Mouse (Mus musculus): ENCODE data around the gene Abcb9.

Abcb9 gene

GRCm38 (mm10) chr5:124032001-124032508 lies 63.5 kb downstream of the Abcb9 start, which contains the start of gene Vps37b:
TSS of gene Vps37b (minus strand) at chr5:124032270.
- DNase-seq (ENCODE audit: low read depth, low spot score), result peak; percentile 97

GRCm38 (mm10) chr5:124031068-124031955 lies 64.3 kb downstream of the Abcb9 start:
- no peak for DNase-seq (ENCODE audit: low read depth, low spot score)

- DNase-seq (ENCODE audit: low read depth, low spot score), result no peak
These were observed 65.1 kb downstream of the Abcb9 start for GRCm38 (mm10) chr5:124030386-124031067.

GRCm38 (mm10) chr5:124029220-124030035 lies 66.2 kb downstream of the Abcb9 start:
- no peak for DNase-seq (ENCODE audit: low read depth, low spot score)

GRCm38 (mm10) chr5:124028680-124029079 lies 66.9 kb downstream of the Abcb9 start:
- DNase-seq (ENCODE audit: low read depth, low spot score), result no peak

- no peak for DNase-seq (ENCODE audit: low read depth, low spot score)
These were observed 67.7 kb downstream of the Abcb9 start for GRCm38 (mm10) chr5:124027702-124028470.

- no peak for DNase-seq (ENCODE audit: low read depth, low spot score)
These were observed 69.0 kb downstream of the Abcb9 start for GRCm38 (mm10) chr5:124026568-124026967.

GRCm38 (mm10) chr5:124025587-124026441 lies 69.8 kb downstream of the Abcb9 start:
- DNase-seq (ENCODE audit: low read depth, low spot score), result no peak

GRCm38 (mm10) chr5:124025146-124025545 lies 70.5 kb downstream of the Abcb9 start:
- DNase-seq (ENCODE audit: low read depth, low spot score), result no peak

GRCm38 (mm10) chr5:124024677-124025076 lies 70.9 kb downstream of the Abcb9 start:
- DNase-seq (ENCODE audit: low read depth, low spot score), result no peak

GRCm38 (mm10) chr5:124022365-124022764 lies 73.2 kb downstream of the Abcb9 start:
- DNase-seq (ENCODE audit: low read depth, low spot score), result no peak

GRCm38 (mm10) chr5:124021701-124022100 lies 73.9 kb downstream of the Abcb9 start:
- DNase-seq (ENCODE audit: low read depth, low spot score), result no peak

GRCm38 (mm10) chr5:124021148-124021547 lies 74.5 kb downstream of the Abcb9 start:
- no peak for DNase-seq (ENCODE audit: low read depth, low spot score)

- DNase-seq (ENCODE audit: low read depth, low spot score), result no peak
These were observed 76.0 kb downstream of the Abcb9 start for GRCm38 (mm10) chr5:124019348-124020216.

GRCm38 (mm10) chr5:124018651-124019050 lies 76.9 kb downstream of the Abcb9 start:
- no peak for DNase-seq (ENCODE audit: low read depth, low spot score)

- DNase-seq (ENCODE audit: low read depth, low spot score), result no peak
These were observed 77.7 kb downstream of the Abcb9 start for GRCm38 (mm10) chr5:124017941-124018340.

GRCm38 (mm10) chr5:124016291-124016821 lies 79.2 kb downstream of the Abcb9 start:
- DNase-seq (ENCODE audit: low read depth, low spot score), result no peak

- no peak for DNase-seq (ENCODE audit: low read depth, low spot score)
These were observed 79.9 kb downstream of the Abcb9 start for GRCm38 (mm10) chr5:124015727-124016126.

- no peak for DNase-seq (ENCODE audit: low read depth, low spot score)
These were observed 80.8 kb downstream of the Abcb9 start for GRCm38 (mm10) chr5:124014791-124015251.

Data from mesoderm, embryonic 11.5 days (tissue).